Mouse (Mus musculus): ENCODE data around the gene Irs2. TPM values are rescaled to one million over a fixed set of nuclear protein-coding genes. Genes with fewer than 3 reads are reported as not detected.

Irs2 gene
- polyA plus RNA-seq, 1 experiment = 17.6 TPM

- TF ChIP-seq CTCF (IDR thresholded peaks at IDR 0.05; ENCODE audit: borderline replicate concordance, extremely low read depth, insufficient read depth, insufficient read length) (no peak), POLR2A (IDR thresholded peaks at IDR 0.05; ENCODE audit: borderline replicate concordance, extremely low read depth, insufficient read depth, insufficient read length, poor library complexity, severe bottlenecking) (peak; percentile 84)
- peak; percentile 99 for DNase-seq (ENCODE audit: low read depth)
Measured at GRCm38 (mm10) chr8:11008842-11009420, 673 bp upstream of the Irs2 start.

DNA sequence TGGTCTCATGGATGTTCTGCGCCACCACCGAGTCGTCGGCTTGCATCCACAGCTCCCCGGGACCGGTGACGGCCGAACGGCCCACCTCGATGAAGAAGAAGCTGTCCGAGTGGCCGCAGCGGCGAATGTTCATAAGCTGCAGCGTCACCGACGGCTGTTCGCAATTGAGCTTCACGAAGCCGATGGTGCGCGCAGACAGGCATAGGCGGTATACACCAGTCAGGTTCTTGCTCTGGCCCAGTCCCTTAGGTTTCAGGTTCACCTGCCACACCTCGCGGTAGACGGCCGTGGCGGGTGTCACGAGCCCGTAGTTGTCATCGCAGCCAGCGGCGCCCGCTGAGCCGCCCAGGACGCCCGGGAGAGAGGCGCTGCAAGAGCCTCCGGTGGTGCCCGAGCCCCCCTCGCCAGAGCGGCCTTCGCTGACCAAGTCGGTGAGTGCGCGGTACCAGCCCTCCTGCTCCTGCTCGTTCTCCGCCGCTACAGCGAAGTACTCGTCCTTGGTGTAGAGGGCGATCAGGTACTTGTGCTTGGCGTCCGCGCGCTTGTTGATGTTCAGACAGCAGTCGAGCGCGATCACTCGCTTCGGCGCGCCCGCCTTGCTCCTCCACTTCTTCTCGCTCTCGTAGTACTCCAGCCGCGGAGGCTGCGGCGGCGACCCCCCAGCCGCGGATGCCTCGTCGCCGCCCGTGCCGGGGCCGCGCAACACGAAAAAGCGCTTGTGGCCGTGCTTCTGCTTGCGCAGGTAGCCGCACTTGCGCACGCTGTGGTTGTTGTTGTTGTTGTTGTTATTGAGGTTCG, 478 bp downstream of the Irs2 start:
- peak; percentile 80 for DNase-seq (ENCODE audit: low read depth)
- no peak for TF ChIP-seq POLR2A (IDR thresholded peaks at IDR 0.05; ENCODE audit: borderline replicate concordance, extremely low read depth, insufficient read depth, insufficient read length, poor library complexity, severe bottlenecking)

- no peak for TF ChIP-seq POLR2A (IDR thresholded peaks at IDR 0.05; ENCODE audit: borderline replicate concordance, extremely low read depth, insufficient read depth, insufficient read length, poor library complexity, severe bottlenecking)
- TF ChIP-seq CTCF (IDR thresholded peaks at IDR 0.05; ENCODE audit: borderline replicate concordance, extremely low read depth, insufficient read depth, insufficient read length) = peak; percentile 81
Measured at GRCm38 (mm10) chr8:11007001-11007580, 1.2 kb downstream of the Irs2 start.

GRCm38 (mm10) chr8:11006276-11006630, 2.0 kb downstream of the Irs2 start:
- DNase-seq (ENCODE audit: low read depth) = no peak
- TF ChIP-seq CTCF (IDR thresholded peaks at IDR 0.05; ENCODE audit: borderline replicate concordance, extremely low read depth, insufficient read depth, insufficient read length) = no peak
- no peak for TF ChIP-seq POLR2A (IDR thresholded peaks at IDR 0.05; ENCODE audit: borderline replicate concordance, extremely low read depth, insufficient read depth, insufficient read length, poor library complexity, severe bottlenecking)

More at GRCm38 (mm10) chr8:11007001-11007580, 1.2 kb downstream of the Irs2 start:
- peak; percentile 93 for DNase-seq (ENCODE audit: low read depth)

DNA sequence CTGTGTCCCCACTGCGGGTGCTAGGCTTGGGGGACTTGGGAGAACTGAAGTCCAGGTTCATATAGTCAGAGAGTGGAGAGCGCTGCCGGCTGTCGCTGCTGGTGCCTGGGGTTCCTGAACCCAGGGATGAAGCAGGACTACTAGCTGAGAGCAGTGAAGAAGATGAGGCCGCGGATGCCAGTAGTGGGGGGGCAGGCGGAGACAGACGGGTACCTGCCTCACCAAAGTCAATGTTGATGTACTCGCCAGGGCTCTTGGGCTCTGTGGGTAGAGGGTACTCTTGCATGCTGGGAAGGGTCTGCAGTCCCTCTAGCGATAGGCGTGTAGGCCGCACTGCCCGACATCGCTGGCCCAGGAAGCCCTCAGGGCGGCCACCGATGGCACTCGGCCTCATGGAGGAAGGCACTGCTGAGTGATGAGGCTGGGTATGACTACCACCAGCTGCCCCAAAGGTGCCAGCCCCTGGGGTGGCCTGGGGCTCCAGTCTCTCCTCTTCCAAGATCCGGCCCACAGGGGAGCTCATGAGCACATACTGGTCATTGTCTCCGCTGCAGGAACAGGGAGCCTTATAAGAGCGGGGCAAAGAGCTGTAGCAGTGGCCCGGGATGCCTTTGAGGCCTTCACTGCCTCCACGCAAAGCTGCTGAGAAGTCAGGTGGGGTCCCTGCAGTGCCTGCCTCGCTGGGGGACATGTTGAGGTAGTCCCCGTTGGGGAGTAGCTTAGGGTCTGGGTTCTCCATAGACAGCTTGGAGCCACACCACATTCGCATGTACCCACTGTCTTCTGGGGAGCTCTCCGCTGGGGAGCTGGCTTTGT, 2.6 kb downstream of the Irs2 start:
- DNase-seq (ENCODE audit: low read depth) = peak; percentile 20
- no peak for TF ChIP-seq POLR2A (IDR thresholded peaks at IDR 0.05; ENCODE audit: borderline replicate concordance, extremely low read depth, insufficient read depth, insufficient read length, poor library complexity, severe bottlenecking)
- no peak for TF ChIP-seq CTCF (IDR thresholded peaks at IDR 0.05; ENCODE audit: borderline replicate concordance, extremely low read depth, insufficient read depth, insufficient read length)

DNA sequence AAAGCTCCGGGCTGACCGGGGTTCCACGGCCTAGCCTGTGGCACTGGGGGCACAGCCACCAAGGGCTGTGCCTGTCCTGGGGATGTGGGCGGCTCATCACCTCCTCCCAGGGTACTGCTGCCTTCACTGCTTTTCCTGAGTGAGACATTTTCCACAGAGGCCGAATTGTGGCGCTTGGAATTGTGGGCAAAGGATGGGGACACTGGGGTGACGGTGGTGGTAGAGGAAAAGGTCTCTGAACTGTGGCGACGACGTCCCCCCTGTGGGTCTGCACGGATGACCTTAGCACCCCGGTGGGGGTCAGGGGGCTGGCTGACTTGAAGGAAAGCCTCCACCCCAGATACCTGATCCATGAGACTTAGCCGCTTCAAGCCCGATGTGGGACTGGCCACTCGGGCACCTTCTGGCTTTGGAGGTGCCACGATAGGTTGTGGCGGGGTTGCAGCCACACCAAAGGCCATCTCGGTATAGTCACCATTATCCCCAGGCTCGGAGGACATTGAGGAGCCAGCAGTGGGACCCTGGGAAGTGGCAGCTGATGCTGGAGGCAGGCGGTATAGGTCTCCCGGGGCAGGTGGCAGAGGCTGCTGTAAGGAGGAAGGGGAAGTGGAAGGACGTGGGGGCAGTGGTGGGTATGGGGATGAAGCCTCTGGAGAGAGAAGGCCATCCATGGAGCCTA, 3.3 kb downstream of the Irs2 start:
- TF ChIP-seq POLR2A (IDR thresholded peaks at IDR 0.05; ENCODE audit: borderline replicate concordance, extremely low read depth, insufficient read depth, insufficient read length, poor library complexity, severe bottlenecking) (no peak), CTCF (IDR thresholded peaks at IDR 0.05; ENCODE audit: borderline replicate concordance, extremely low read depth, insufficient read depth, insufficient read length) (no peak)
- no peak for DNase-seq (ENCODE audit: low read depth)

GRCm38 (mm10) chr8:11003917-11004470, 4.3 kb downstream of the Irs2 start:
- TF ChIP-seq CTCF (IDR thresholded peaks at IDR 0.05; ENCODE audit: borderline replicate concordance, extremely low read depth, insufficient read depth, insufficient read length) = no peak
- no peak for TF ChIP-seq POLR2A (IDR thresholded peaks at IDR 0.05; ENCODE audit: borderline replicate concordance, extremely low read depth, insufficient read depth, insufficient read length, poor library complexity, severe bottlenecking)
- peak; percentile 22 for DNase-seq (ENCODE audit: low read depth)

DNA sequence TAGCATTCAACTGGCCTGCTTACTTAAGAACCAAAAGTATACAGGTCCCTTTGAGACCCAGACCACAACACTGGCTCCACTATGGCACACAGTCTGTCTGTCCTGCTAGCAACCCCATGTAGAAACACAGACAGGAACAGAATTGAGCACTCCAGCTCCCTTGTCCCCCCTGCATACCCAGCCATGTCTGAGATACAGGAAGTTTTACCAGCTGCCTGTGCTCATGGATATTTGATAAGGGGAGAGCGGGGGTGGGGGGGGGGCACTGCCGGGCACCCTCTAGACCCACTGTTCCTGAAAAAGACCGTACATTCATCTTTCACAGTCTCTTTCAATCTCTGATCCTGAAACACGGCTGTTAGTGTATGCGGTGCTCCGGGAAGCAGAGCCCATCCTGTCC, 5.0 kb downstream of the Irs2 start:
- TF ChIP-seq CTCF (IDR thresholded peaks at IDR 0.05; ENCODE audit: borderline replicate concordance, extremely low read depth, insufficient read depth, insufficient read length) (no peak), POLR2A (IDR thresholded peaks at IDR 0.05; ENCODE audit: borderline replicate concordance, extremely low read depth, insufficient read depth, insufficient read length, poor library complexity, severe bottlenecking) (no peak)
- no peak for DNase-seq (ENCODE audit: low read depth)

DNA sequence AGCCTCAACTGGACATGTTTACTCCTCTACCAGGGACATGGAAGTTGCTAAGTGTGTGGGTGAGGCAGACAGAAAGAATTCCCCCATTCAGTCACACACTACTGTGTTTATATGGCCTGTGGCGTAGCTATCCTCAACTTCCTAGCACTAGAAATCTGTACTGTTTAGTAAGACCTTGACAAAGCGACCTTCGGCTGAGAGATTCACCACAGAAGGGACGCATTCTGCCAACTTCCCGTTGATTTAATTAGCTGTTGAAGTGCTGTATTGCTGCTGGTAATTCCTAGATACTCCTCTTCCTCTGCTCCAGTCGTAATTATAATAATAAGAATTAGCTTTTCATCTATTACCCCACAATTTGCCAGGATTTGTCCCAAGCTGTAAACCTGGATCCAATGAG, 5.4 kb downstream of the Irs2 start:
- DNase-seq (ENCODE audit: low read depth) = peak; percentile 44
- TF ChIP-seq POLR2A (IDR thresholded peaks at IDR 0.05; ENCODE audit: borderline replicate concordance, extremely low read depth, insufficient read depth, insufficient read length, poor library complexity, severe bottlenecking) (no peak), CTCF (IDR thresholded peaks at IDR 0.05; ENCODE audit: borderline replicate concordance, extremely low read depth, insufficient read depth, insufficient read length) (no peak)

GRCm38 (mm10) chr8:11001062-11001549, 7.2 kb downstream of the Irs2 start:
- TF ChIP-seq CTCF (IDR thresholded peaks at IDR 0.05; ENCODE audit: borderline replicate concordance, extremely low read depth, insufficient read depth, insufficient read length) = no peak
- peak; percentile 81 for DNase-seq (ENCODE audit: low read depth)
